Mouse (Mus musculus): ENCODE measurements around the gene Tmem259.

DNA sequence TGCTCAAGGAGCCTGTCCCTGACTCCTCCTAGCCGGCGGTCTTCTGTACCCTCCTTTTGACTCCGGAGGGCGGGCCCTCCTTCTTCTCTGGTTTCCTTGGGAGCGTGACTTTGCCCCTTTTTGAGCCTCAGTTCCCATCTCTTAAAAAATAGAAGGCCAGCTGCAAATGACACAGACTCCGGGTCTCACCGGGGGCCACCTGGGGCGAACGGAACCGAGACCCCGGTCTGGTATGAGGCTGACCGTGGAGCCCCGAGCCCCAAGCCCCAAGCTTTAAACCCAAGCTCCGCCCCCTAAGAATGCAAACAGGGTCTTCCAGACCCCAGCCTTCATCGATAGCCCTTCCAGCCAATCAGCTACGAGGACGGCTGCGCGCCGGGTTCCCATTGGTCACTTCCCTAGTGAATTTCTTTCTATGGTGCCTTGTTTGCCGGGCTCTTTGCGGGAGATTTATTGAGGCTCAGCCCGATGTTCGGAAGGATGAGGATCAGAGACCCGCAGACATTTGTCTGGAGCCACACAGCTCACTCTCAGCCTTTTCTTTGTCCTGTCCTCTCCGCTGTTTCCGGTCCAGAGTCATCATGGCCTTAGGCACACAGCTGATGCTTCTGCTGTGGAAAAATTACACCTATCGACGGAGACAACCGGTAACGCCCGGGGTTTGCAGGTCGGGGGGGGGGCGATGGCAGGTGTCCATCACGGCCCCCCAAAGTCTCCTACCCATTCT lies 13.1 kb upstream of the Tmem259 start:
- TF ChIP-seq ZC3H11A (IDR thresholded peaks at IDR 0.05; ENCODE audit: borderline replicate concordance, low read depth, low read length) (no peak), CHD2 (IDR thresholded peaks at IDR 0.05; ENCODE audit: low read depth, low read length) (peak; percentile 56; the same call in 1 of the 2 replicates)

All from ES-E14 (cell line).